Mouse (Mus musculus) spleen, adult 18-20 months (tissue): Measurements from ENCODE around the gene Glp2r.

Experiments used
- DNase-seq, 2 experiments: peaks; one replicate each; pipeline ENCODE4 v3.0.0; 2022; ENCODE audit warnings: mixed read lengths in 2 of 2

The Glp2r gene

DNA sequence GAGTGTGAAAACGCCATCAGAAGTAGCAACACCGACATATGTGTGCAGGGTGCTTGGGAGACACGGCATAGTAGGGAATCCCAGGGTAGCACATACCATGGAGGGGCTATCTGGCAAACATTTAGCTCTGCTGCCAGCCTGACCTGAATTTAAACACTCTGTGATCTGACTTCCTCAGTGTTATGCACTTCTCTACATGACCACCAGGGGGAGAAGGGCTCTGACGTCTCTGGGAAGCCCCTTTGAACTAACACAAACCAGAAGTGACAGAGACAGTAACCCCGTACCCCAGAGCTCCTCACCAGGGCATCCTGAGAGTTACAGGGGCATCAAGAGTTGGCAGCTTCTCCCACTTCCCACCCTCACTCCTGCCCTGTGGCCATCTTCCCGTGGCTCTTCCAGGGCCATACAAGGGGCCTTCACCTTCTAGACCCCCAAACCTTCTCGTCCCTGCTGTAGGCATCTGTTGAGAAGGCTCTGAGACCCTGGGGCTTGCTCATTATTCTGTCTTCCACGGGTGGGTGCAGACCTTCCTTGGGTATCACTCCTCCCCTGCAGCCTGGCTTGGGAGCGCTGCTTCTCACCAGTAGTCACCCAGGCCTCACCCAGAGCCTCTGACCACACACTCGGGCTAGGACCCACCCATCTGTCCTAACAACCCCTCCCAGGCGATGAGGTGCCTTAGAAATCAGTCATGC lies 113.1 kb downstream of the Glp2r start:
- peak in 1 of 2 experiments; percentile 35 for DNase-seq

DNA sequence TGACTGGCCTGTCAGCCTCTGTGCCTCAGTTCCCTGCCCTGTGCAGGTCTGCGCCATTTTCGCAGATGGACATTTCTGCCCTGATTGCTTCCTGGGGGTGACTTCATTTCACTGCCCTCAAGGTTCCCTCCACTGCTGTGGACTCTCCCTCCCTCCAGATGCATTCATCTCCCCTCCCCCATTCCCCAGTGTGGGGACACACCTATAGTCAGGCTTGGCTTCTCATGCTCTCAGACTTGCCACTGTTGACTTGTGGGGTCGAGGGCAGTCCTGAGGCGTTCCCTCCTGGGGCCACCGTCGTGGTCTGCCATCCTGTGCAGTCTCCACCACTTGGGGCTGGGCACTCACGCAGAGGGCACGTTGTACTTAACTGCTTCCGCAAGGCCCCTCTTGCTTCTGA lies 114.1 kb downstream of the Glp2r start:
- DNase-seq = no peak

DNA sequence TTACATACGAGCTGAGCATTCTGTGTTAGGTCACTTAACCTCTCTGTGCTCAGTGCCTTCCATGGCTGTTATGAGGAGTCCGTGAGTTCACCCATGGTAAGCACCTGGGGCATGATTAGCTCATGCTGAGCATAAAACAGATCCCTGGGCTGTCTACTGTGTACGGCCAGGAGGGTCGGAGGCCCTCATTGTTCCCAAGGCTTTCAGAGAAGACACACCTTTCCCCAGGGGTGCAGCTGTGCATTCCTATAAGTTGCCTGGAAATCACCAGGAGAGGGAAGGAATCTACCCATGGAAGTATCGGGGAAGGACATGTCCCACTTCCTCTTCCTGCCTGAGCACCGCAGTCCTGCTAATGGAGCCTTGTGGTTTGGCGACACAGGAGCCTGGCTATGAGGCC lies 114.6 kb downstream of the Glp2r start:
- DNase-seq = no peak

DNA sequence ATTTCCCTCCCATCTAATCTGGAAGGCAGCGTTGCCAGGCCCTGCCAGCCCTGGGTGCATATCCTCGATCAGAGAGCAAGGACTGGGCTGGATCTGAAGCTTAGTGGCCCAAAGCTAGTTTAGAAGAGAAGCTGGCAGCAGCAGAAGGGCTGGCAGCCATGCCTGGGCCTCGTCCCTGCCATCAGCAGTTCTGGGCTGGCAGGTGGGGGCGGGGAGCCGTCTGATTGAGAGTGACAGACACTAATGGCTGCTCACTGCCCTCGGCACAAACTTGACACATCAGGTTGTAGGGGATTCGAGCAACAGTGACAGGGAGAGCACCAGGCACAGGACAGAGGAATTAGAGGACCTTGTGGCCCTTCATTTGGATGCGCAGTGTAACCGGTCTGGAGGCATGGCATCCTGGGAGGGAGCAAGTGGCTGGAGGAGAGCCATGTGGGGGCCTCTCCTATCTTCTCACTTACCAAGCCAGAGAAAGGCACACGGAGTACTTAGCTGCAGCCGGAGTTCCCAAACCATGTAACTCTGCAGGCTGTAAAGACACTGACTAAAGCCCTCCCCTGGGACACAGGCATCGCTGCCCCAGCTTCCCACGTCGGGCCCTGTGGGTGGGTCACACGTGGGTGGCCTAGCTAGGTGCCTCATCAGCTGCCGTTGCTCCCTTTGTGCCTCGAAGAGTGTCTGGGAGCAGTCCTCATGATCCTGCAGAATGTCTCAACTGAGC lies 115.6 kb downstream of the Glp2r start:
- no peak for DNase-seq

DNA sequence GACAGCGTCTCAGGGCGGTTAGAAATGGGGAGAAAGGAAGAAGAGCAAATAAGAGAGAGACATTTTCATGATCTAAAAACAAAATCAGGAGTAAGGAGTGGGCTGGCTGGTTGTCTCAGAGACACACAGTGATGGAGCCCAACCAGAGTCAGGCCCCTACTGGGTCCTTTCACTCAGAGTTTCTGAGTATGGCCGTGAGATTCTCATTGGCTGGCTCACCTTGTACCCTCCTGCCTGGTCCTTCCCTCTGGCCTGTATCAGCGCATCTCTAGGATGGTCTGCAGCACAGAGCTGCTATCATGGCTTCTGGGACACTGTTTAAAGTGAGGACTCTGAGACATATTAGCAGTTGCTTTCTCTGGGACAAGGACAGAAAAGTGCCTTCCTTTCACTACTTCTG lies 116.4 kb downstream of the Glp2r start:
- DNase-seq = no peak

DNA sequence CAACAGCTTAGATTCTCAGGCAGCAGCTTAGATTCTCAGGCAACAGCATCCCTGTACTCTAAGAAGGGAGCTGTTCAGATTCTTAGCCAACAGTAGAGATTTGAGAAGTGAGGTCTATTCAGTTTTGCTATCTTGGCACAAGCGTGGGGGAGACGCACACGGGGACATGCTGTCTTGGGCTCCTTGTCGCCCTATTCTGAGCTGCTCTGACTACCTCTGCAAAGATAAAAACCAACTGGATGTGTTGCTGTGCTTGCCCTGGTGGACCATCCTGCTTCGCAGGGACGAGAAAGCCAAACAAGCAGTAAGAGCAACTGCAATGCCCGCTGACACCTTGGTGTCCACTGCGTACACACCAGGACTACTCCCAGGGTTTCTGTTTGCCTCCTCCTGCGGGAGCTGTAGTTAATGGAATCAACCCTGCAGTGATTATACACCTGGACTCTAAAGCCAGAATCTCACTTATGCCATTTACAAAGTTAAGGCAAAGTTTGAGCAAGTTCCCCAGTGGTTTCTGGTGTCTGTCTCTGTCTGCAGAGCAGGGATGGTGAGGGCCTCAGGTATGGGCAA lies 117.3 kb downstream of the Glp2r start:
- DNase-seq = no peak

DNA sequence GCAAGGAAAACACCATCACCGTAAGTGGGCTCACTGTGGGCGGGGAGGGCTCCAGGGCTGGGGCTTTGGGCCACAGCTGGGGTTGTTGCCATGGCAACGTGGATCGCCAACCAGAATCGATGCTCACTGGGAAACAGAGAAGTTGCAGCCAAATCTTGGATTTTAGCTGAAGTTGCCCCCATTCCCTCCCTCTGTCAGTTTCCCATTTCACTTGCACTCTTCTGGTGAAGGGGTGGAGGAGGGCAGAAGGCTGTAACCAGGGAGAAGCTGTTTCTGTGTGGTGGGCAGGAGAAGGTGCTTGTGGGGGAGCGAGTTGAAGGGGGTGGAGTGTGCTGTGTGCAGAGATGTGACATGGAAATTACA lies 118.1 kb downstream of the Glp2r start:
- no peak for DNase-seq

DNA sequence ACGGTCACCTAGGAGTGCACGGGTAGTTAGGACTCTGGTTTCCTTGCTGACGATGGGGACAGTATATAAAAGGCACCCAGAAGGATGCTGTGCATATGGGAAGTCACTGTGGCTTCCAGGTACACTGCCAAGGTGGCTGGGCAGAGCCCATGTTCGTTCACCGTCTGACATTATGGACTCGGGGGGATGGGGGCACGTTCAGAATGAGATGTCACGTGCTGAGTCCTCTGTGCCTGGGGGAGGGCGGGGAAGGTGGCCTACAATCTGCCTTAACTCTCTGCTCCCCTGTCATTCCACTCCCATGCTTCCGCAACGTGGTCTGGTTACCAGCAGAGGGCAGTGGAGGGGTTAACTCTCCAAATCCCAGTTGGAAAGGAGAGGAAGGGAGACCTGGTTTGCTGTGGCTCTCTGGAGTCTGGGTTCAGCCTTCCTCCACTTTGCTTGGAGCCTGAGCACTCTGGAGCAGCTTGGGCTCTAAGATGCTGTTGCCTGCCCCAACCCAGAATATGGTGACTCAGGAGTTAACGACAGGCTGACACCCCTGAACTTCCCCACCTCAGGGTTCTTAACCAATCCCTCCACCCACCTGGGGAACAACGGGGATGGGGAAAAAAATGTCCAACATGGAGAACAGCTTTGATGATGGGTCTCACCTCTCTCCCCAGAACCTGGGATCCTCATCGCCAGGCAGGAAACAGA lies 118.6 kb downstream of the Glp2r start:
- no peak for DNase-seq

DNA sequence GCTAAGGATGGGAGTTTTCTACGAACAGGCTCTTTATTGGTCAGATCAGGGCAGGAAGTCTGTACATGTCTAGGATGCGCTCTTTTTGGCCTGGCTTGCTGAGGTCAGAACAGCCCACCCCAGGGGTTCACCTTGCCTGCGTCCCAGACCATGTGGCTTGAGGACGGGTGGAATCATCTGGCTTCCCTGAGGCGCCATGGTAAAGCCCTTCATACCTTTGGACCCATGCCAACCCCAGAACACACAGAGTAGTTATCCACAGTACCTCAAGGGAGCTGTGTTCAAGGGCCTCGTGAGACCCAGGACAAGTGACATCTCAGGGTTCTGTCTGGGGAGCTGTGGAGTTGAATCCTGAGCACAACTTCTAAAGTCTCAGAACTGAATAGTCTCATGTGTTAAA lies 119.2 kb downstream of the Glp2r start:
- no peak for DNase-seq

DNA sequence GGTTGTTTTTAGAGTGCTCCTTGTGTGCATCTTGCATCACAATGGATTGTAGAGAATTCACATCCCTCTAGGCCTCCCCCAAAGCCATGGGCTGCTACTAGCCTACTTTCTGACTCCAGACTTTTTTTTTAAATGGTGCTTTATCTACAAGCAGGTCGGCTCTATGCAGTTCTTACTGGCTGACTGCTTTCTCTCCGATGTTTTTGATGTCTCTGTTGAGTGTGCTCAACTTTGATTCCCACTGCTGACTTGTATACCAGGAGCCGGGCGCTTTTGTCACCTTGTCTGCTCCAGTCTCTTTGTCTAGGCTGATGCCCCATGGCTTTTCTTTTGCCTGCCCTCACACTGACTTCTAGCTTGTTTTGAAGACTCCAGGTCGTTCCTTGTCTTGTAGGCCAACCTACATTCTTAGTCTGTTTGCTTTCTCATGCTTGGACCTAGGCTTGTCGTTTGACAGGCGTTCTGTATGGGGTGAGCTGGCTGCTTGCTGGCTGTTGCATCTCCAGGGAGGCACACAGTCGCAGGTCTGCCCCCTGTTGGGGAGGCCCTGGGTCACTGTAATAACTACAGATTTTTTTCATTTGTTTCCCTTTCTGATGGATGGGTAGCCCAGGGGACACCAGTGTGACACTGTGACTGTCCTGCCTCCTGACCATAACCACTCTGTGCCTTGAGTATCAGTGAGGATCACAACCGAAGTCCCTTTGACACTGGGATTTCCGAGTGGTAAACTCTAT lies 120.8 kb downstream of the Glp2r start:
- no peak for DNase-seq

DNA sequence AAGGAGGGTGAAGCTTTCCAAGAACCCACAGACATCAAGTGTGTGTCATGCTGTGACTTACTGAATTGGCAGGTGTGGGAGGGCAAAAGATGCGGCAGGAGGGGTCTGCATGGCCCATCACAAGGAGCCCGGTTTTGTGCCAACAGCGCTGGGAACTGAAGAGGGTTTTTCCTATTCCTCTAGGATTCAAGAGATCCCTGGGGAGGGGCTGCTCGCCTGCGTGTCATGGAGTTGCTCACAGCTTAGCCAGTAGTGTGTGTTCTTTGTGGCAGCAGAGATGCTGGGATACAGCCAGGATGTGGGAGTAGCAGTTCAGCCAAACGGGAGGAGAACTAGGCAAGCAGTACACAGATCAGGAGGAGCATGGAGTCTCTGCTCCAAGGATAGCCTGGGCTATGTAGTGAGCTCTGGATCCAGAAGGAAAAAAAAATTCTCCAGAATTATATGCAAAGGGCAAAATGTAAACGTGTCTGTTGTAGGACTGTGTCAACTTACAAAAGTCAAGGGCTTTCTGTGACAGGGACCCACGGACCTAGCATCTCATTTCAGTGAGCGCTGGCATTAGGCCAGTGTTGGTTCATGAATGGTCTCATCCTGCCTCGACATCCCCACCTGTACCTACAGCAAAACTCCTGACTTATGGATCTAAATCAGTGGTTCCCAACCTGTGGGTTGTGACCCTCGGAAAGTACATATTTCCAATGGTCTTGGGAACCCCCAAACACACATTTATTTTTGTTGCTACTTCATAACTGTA lies 122.1 kb downstream of the Glp2r start:
- DNase-seq = no peak

DNA sequence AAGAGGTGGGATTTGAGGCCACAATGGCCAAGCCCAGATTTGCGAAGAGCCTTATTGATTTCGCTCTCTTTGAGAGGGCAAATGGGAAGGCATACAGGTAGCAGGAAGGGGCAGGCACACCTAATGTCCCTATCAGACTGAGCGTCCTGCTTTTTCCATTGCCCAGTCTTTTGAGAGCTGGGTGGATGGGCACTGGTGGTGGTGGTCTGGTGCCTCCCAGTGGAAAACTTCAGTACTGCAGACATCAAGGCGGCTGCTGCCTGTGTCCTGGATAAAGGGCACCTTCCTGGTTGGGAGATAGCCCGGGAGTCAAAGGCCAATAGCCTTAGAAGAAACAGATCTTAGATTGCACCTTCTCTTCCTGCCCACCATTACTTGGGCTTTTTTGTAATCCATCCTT lies 123.2 kb downstream of the Glp2r start:
- peak; percentile 22 to 63 for DNase-seq

DNA sequence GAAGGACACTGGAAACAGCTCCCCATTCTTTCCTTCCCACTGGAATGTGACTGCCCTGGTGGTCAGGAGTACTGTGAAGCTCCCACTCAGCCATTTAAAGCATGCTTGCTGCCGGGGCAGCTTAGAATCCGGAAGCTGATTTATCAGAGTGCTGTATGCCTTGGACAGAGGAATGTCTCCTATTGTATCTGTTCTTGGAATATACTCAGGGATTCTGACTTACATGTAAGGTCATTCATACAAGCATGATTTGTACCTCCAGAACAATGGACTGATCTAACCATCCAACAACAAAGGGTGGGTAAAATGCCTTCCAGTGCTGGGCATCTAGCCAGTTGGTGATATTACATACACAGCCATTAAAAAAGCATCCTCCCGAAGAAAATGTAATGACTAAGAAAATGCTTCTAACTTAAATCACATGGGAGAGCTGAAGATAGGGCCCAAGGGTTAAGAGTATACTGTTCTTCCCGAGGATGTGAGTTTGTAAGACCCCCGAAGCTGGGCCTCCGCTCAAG lies 126.3 kb downstream of the Glp2r start:
- DNase-seq = no peak

DNA sequence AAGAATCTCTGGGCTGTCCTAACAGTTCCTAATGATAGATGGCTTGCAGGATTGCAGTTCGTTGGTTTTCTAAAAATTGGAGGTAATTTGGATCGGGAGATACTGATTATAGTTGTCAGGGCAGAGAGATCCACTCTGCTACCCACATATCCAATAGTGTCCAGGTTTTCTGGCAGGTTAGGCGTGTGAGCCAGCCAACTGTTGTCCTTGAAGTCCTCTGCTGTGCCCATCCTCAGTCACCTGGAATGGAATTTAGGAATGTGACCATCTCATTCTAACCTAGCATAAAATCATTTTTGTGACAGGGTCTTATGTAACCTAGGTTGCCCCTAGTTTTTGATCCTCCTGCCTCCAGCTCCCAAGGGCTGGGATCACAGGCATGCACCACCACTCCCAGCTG lies 127.5 kb downstream of the Glp2r start:
- DNase-seq = no peak

DNA sequence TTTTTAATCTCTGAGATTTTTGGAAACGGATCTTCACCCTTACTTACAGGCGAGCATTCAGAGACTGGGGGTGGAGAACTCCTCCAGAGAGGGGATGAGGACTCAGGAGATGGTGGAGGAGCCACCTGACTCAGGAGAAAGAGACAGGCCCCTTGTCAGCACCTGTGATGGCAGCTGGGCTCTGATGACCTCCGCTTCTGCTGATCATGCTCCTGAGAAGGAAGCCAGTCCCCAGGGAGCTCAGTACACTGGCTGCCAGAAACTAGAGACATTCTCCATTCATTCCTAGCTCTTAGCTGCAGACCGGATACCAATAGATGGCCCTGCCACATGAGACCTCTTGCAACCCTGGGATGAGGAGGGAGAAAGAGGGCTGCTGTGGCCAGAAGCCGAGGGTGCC lies 128.1 kb downstream of the Glp2r start:
- no peak for DNase-seq

DNA sequence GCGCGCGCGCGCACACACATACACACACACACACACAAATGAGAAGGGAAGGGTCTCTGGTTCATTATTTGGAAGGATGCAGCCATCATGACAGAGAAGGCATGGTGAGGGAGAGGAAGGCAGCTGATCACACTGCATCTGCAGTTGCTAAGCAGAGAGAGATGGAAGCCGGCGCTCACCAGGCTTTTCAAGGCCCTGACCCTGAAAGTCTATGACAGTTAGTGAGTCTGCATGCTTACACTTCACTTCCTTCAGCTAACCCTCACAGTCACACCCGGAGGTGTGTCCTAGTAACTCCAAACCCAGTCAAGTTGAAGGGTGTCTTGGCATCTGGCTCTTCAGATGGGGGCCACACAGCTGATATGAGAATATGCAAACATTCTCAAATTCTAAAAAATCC lies 128.5 kb downstream of the Glp2r start:
- DNase-seq = no peak

DNA sequence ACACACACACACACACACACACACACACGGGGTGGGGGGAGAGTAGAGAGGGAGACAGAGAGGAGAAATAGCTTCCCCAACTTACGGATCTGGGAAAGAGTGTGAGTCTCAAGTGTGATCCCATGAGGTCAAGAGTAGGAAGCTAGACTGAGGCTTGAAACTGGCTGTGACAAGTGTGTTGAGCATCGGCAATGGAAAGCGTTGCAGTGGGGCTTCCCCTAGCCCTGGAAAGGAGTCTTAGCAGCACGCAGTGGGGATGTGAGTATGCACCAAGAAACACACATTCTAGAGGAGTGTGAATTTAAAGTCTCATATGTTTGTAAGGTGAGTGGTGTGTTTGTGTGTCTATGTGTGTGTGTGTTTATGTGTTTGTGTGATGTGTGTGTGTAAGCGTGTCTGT lies 130.7 kb downstream of the Glp2r start:
- DNase-seq = no peak

DNA sequence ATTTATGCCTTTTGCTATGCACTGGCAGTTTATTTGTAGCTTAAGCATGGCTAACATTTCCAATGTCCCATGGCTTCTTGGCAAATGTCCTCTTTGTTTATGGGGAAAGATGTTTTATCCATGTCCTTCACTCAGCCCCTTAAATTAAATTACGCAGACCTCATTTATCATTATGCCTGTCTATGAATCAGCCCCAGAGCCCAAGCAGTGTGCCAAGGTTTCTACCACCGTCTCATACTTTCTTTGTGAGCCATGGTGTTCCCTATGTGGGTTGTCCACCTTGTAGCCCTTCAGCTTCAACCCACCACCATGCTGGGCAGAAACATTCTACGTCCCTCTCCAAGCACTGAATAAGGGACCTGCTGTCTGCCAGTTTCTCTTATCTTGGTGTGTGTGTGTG lies 132.6 kb downstream of the Glp2r start:
- DNase-seq = no peak

DNA sequence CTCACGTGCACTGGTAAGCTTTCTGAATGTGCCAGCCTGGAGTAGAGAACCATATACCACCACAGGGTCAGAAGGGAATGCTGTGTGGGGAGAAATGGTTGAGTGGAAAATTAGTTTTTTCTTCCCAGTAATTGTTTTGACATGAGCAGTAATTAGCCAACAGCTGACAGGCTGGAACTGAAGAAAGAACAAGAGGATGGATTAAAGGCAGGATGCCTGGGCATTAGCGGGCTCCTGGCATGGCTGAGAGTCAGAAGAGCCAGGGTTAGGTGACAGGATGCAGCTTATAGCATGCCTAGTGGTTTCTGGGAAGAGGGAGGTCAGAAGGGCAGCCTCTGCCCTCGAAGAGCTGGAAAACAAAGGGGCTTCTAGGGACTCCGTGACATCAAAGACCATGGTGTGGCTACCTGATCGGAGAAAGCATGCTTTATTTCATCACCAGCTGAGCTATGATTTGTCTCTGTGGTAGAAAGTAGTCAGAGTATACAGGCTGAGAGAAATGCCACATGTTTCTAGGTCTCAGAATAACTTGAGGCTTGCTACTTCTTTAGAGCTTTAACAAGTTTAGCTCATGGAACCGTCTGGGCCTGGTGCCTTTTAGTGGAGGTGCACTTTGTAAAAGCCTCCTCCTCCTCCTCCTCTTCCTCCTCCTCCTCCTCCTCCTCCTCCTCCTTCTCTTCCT lies 133.9 kb downstream of the Glp2r start:
- no peak for DNase-seq

DNA sequence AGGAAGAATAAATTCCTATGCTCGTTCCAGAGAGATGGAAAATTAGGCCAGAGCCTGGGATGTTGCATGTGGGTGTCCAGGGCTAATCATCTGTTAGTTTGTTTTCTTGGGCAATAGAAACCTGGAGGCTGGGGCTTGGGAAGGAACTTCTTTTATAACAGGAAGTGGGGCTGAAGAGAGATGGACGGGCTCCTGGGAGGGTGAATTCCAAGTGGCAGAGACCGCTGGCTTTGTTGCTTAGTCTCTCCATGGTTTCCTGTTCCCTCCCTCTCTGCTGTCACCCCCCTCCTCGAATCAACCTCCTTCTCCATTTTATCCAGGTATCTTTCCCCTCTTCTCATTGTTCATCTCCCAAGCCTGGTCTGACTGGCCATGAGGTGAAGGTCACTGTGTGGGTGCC lies 134.8 kb downstream of the Glp2r start:
- DNase-seq = no peak

DNA sequence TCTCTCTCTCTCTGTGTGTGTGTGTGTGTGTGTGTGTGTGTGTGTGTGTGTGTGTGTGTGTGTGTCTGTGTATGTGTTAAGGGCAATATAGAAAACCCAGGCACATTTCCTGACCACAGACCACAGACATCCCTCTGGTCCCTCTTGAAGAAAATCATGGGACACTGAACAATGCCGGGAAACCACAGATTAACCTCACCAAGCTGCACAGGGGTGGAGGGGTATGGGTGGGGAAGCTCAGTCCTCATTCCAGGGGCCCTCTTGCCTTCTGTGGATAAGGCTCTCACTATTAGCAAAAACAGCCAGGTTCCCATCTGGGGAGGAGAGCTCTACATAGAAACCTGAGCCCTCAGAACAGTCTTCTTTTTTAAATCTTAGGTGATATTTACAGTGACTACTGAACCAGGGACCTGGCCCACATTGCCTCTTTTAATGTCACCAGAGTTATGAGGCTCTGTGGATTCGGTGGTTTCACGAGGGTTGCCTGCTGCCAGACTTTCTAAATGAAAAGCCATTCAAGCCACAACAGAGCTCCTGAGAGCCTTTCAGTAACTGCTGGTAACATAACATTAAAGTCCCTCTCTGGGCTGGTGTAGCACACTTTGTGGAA lies 137.2 kb downstream of the Glp2r start:
- DNase-seq = no peak
